Mouse (Mus musculus): ENCODE measurements around the gene Sgk1.

The Sgk1 gene

DNA sequence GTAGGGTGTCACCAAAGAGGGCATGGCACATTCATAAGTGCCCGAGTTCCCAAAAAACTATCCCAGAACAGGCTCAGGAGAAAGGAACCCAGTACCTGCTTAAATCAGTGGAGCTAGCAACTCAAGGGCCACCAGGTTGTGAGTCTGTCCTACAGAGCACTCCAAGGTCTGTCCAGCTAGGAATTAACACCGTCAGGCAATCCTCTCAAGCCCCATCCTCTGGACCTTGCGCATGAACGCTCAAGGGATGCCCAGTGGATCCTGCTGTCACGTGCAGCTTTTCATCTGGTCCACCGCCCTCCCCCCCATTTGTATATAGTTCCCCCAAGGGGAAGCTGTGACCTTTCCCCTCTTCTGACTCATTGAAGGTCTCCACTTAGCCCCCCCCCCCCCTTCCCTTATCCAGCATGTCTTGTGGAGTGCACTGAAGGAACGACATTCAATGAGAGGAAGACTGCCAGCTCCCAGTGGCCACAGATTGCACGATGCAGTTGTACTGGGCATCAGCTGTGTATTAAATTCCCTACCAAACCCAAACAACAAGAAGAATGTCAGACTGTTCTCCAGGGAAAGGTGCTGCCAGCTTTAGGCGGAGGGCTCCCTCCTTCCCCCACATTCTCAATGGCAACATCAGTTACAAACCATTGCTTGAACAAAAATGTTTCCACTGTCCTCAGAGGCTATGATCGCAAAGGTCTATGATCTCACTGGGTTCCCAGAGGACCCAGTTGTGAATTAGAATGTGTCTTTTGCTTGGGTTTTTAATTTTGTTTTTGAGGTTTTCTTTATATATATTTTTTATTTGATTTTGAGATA, 118.7 kb downstream of the Sgk1 start:
- no peak for DNase-seq (ENCODE audit: low spot score)

DNA sequence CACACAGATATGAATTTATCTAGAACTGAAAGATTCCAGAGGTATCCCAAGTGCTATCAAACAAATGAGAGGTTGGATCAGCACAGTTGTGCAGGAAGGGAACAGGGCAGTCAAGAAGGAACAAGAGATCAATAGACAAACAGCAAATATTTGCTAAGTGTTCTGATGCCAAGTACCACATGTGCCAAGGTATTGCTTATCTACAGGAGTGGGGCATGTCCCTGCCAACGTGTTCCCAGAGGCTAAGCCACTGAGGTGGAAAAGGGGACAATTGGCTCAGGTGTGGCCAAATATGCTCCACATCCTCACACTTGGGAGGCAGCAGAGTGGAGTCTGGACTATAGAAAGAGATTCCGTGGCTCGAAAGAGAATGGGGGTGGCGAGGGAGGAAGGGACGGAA, 119.6 kb downstream of the Sgk1 start:
- DNase-seq (ENCODE audit: low spot score), result no peak

DNA sequence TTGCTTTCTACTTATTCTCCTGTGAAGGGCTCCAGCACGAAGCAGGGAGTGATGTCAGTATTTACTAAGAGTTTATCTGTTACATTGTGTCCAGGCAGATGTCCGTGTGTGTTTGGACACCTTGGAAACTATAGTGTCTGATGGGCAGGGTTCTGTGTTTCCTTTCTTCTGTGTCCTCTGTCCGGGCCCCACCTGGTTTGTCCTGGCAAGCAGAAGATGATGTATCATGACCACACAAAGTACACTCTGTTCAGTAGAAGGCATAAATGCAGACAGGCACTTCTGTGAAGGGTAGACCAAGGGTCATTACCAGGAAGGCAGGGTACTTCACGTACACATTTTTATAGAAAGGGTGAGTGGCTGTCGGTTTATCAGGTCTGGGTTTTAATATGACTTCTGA, 122.8 kb downstream of the Sgk1 start:
- DNase-seq (ENCODE audit: low spot score), result no peak

DNA sequence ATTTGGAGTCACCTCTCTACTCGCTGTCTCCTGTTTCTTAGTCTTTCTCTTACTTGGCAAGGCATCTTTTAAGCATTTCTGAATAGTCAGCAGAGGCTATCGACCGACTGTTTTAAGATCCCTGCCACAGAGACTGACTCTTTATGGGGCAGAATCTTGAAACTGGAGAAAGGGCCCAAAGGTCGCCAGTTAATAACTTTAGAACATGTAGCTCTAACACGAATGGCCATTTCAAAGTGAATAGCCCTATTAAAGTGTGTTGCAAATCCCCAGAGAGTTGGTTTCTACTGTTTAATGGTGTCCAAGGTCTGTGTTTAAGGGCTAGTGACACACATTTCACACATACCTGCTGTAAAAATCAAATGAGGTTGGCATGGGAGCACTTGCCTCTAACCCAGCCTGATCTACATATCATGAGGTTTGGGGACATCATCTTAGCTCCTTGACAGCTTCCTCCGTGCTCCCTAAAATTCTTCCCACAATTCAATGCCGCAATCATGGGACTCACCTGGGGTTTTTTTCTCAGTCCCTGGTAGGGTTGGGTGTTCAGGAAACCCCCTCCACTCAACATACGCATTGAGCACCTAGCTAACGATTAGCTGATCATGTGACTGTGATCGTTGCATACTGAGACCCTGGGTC, 125.3 kb downstream of the Sgk1 start:
- DNase-seq (ENCODE audit: low spot score), result no peak

DNA sequence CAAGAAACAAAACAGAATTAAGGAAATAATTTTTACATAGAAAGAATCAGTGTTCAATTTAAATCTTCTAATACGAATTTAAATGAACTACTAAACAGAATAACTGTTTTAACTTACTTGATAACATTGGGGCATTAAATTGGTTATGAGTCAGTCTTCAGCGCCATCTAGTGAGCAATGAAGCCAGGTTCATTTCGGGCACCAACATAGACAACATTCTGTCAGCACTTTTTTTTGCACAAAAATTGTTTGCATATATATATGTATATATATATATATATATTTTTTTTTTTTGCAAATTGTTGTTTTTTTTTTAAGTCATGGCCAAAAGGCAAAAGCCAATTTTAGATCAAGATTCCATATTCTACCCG, 125.8 kb downstream of the Sgk1 start:
- no peak for DNase-seq (ENCODE audit: low spot score)

DNA sequence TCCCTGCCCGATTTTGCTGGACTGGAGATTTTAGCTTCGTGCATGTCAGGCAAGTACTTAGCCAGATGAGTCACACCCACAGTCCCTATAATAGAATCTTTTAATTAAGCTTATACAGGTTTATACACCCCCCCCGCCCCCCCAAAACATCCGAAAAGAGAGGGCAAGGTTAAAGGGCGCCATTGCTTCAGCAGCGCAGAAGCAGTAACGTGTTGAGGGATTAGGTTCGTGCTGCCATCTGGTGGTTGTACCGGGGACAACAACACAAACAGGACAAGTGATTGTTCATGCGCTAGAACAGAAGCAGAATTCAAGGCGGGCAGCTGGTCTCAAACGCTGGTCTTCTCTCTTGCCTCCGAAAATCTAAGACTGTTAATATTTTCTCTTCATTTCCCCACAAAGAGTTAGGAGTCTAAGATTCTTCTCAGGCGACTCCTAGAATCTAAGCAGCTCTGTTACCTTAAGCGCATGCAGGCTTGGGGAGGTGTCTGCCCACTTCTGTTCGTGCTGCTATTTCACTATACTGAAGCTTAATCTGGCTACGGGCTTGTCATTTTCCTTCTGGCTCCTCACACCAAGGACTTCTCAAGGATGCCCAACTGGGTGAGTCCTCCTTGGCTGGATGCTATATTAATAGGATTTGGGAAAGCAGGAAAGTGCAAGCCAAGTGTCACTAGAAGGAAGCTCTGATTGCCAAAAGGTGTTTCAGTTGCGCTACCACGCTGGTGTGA, 128.3 kb downstream of the Sgk1 start:
- DNase-seq (ENCODE audit: low spot score), result peak; percentile 68

DNA sequence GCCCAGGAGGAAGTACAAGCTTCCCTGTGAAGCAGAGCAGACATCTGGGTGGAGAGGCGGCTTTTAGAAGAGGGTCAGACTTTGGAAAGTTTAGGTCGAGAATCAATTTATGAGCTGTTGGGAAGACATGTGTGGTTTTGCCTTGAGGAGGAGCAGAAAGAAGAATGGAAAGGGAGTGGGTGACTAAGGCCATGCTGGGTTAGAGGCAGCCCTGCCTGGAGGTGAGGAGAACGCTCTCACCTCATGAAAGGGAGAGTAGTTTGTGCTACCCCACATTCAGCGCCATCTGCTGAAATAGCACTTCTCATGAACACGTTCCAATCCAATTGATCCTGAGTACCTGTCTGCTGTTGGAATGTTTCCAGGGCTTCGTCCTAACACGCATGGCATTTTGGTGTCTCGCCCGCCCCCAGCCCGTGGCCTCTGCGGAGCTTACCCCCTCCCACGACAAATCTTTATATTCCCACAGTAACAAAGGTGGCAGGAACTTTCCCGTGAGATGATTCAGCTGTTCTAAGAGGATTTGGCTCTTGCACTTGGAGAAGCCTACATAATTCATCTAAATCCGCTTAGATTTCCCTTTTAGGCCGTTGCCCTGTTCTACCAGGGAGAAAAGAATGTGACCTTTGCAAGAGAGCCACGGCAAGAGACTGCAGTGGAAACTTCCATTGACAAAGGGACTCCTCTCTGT, 135.6 kb downstream of the Sgk1 start:
- DNase-seq (ENCODE audit: low spot score), result no peak

DNA sequence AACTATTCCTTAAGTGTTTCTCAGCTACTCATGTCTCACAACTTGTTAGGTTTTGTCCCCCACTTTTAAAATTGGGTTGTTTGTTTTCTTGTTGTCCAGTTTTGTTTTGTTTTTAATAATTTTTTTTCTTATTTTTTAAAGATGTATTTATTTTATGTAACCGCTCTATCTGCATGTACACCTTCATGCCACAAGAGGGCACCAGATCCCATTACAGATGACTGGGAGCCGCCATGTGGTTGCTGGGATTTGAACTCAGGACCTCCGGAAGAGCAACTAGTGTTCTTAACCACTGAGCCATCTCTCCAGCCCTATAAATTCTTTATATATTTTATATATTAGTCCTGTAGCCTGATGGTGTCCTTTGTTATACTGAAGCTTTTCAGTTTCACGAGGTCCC, 136.6 kb downstream of the Sgk1 start:
- no peak for DNase-seq (ENCODE audit: low spot score)

DNA sequence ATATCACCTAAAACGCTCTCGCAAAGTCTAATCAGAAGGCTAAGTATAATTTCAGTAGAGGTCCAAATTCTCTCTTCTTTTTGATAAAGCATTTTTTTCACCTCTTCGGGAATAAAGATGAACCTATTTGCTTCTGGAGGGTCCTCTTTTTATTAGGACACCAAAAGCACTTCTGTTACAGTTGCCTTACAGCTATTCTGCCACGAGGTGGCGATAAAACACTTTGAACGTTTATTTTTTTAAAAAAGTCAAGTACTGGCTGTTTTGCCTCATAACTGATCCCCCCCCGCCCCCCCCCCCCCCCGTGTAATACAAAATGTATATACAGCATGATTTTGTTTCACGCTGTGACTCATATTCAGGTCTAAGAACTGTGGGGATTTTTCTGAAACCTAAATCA, 152.3 kb downstream of the Sgk1 start:
- DNase-seq (ENCODE audit: low spot score), result no peak

DNA sequence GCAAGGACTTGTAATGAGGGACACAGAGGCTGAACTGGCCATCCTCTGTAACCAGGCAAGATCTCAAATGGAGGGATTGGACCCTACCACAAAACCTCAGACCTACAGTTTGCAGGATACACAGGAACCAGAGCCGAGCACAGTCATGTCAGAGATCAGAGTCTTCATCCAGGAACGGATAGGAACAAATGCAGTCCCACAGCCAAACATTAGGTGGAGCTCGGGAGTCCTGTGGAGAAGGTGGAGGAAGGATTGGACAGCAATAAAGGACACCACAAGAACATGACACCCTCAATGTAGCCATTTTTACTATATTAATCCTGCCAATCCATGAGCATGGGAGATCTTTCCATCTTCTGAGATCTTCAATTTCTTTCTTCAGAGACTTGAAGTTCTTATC, 154.3 kb downstream of the Sgk1 start:
- peak; percentile 59 for DNase-seq (ENCODE audit: low spot score)

All from ovary, postnatal 36 days (tissue).